Mouse (Mus musculus) layer of hippocampus, postnatal 14 days (tissue): ENCODE data around the gene Csf2ra. TPM values are rescaled to one million over a fixed set of nuclear protein-coding genes. Genes with fewer than 3 reads are reported as not detected.
A peak's percentile ranks its signal among the peaks of the same experiment; 100 is the strongest.
"Not testable (repeated sequence)": the region's sequence is repeated elsewhere in the genome, so short reads cannot be mapped to it uniquely, and the experiment has no call there.

Source experiments
- DNase-seq, 2 experiments: peaks; one replicate each; pipeline ENCODE4 v3.0.0; 2021 to 2022; ENCODE audit warnings: low spot score in 2 of 2, mixed read lengths in 1 of 2
- long read RNA-seq, 2 experiments: library from polyadenylated mRNA; stranded (forward); transcript quantifications; one replicate each; pipeline ENCODE4 v2.0.0; 2021
- total RNA-seq, 2 experiments: library from RNA; stranded (reverse); gene quantifications; 2 replicates each; pipeline ENCODE4 v1.2.3; 2021

The Csf2ra gene
- 10 to 100 TPM; 31.6 to 32.0 TPM for total RNA-seq
- long read RNA-seq, experiment 1, partial matches to known transcripts = 6 of 33 reads
- long read RNA-seq, experiment 1, other reads (novel, unspliced or antisense) = 21 of 33 reads
- long read RNA-seq, experiment 2, partial matches to known transcripts = 8 of 42 reads
- long read RNA-seq, experiment 2, other reads (novel, unspliced or antisense) = 28 of 42 reads

DNA sequence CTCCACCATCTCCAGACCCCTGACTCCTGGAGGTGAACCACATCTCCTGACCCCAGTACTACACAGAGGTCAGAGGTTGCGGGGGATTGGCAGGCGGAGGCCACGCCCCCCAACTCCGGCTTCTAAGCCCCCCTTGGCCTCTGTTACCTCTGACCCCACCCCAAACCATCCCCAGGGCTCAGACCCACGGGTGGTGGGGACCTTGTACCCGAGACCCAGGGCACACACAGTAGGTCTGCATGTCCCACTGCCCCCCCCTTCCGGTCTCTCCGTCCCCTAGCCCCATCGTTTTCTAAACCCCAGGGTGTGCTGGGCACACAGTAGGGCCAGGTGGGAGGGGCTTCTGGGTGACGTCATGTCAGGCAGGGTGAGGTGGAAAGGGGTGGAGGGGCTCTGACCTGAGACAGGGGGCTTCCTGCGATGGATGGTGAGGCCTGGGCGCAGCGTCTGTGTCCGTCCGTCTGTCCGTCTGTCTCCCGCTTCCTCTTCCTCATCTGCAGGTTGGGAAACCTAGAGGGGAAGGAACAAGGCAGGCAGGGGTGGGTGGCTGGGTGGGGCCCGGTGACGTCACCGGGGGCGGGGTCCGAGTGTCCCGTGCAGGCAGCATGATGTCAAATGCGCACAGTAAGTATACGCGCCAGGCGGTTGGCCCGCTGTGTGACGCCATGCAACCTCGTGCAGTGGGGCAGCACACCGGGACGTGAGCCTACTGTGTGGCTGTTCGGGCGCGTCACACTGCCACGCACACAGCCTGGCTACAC lies at the start of gene Csf2ra:
Csf2ra (minus strand) TSS at position 489 of the 761 bp plus-strand sequence.
- DNase-seq = peak; percentile 10 to 20

DNA sequence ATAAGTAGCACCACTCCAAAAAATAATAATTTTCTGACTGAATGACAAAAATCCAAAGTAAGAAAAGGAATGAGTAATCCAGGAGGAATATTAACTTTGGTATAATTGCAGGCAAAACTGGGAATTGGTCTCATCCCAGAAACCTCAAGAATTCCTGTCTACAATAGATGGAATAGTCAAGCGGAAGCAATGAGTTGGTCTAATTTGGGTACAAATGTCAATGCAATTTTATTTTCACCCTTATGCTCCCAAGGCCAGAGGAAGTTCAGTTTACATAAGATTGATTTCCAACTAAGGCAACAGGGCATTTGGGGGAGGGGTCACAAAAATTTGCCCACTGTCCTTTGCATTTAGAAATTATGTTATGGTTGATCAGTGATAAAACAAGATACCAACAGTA lies 47.2 kb upstream of the Csf2ra start:
- no peak for DNase-seq

GRCm38 (mm10) chr19:61269141-61269540 lies 40.9 kb upstream of the Csf2ra start:
- not testable (repeated sequence) for DNase-seq

DNA sequence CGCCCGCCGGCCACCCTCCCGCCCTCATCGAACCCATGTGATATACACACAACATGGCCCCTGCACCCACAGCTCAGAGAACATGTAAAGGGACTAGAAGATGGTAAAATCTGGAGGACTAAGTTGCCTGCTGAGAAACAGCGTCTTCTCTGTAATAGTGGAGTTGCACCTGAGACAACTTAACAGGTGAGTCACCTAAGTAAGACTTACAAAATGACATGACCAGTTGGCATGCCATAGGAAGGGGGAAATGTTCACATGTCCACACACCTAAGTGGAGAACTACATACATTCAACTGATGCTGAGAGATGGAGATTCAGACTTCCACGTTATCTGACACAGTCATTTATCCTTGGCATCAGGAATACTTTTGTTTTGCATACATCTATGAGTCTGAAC lies 38.9 kb upstream of the Csf2ra start:
- no peak for DNase-seq

- DNase-seq = peak; percentile 36 to 49
Observed at GRCm38 (mm10) chr19:61266651-61267050, 38.4 kb upstream of the Csf2ra start.

- peak; percentile 38 to 41 for DNase-seq
Observed at GRCm38 (mm10) chr19:61266246-61266615, 38.0 kb upstream of the Csf2ra start.

DNA sequence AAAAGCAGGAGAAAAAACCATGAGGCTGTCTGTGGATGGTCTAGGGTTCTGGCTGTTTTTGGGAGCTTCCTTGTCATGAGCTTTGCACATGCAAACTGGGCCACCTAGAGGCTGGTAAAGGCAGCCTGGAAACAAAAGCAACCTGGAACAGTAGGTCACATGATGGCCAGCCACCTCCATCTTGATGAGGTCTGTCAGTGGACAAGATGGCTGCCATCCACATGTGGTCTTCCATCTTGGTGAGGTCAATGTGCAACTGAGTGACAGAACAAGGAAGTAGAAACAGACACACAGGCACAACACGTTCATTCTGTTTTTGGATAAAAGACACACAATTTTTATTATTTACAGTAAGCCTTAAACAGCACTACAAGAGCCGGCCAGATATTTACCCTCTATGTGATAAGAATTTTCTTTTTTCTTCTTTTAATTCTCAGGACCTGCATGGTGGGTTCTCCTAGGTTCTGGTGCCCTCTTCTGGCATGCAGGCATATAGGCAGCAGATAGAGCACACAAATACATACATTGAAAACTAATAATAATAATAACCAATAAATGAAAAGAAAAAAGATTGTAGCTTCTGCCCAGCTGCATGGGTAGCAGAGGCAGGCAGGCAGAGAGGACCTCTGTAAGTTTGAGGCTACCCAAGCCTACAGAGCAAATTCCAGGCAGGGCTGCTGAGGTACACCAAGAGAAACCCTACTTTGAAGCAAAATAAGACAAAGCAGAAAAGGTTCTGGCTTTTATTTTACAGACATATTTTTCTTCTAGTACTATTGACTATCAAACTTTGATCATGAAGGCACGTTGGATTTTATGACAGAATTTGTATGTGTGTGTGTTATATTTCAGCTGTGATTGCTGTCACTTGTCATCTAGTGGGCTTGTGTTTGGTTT lies 37.4 kb upstream of the Csf2ra start:
- peak; percentile 39 to 83 for DNase-seq

DNA sequence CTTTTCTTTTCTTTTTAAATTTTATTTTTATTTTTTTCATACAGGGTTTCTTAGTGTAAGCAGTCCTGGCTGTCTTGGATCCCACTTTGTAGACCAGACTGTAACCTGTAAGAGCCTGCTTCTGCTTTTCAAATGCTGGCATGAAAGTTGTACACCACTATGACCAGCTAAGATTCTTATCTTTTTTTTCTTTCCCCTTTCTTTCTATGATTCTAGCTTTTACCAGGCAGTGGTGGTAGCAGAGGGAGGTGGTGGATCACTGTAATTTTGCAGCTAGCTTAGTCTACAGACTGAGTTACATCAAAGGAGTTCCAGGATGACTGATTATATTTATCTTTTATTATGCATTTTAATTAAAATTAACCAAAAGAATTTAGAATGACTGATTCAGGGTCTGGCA lies 36.7 kb upstream of the Csf2ra start:
- no peak for DNase-seq

DNA sequence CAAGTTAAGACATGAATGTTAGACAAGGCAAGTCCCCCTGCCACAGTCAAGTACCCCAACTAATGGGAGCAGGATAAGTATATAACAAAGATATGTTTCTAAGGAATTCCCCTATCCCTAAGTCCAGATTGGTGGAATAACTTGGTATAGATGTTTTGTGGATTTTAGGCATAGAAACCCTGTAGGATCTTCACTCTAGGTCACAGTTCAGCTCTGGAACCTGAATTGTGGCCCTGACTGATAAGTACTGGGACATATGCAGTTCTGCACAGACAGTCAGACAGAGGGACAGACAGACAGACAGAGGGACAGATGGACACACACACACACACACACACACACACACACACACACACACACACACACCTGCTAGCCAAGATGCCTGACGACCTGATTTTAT lies 36.0 kb upstream of the Csf2ra start:
- no peak for DNase-seq

- no peak for DNase-seq
Observed at GRCm38 (mm10) chr19:61261241-61261640, 33.0 kb upstream of the Csf2ra start.

DNA sequence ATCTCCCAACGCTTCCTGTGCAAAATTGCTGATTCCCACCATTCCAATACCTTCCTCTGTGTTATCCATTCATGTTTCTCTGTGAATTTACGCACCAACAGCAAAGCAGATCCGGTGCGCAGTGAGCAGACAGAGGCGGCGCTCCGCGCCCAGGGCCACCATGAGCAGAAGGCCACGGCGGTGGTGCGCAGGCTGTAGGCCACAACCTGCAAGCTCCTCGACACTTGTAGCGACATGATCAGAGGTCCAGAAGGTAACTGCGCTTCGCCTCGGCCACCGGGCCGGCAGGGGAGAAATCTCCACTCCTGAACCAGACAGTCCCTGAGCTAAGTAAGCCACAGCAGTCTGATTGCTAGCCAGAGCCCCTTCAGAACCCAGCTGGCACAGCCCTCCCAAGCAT lies 29.5 kb upstream of the Csf2ra start:
- no peak for DNase-seq

DNA sequence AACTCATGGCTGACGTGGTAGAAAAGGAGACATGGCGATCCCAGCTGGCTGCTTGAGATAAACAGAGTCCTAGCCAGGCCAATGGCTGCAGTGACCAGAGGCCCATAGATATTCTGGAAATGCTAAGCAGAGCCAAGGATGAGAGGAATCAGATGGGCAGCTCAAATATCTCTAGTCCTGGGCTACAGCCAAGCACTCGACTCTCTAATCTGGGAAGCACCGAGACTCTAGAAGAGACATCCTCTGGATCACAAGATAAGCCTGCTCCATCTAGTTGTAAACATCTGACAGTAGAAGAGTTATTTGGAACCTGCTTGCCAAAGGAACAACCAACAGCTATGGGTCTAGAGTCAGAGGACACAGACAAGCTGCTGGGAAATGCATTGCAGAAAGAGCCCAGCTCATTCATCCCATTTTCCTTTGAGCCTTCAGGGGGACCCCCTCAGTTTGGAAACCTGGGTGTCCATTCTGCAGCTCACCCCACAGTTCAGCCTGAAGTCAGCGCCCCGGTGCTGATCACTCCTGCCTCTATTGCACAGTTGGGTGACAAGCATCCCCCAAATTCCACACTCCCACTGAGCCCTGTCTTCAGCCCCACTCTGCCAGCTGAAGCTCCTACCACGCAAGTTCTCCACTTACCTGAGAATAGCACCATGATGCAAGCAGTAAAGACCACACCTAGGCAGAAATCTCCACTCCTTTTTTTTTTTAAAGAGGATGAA lies 28.1 kb upstream of the Csf2ra start:
- DNase-seq = no peak

DNA sequence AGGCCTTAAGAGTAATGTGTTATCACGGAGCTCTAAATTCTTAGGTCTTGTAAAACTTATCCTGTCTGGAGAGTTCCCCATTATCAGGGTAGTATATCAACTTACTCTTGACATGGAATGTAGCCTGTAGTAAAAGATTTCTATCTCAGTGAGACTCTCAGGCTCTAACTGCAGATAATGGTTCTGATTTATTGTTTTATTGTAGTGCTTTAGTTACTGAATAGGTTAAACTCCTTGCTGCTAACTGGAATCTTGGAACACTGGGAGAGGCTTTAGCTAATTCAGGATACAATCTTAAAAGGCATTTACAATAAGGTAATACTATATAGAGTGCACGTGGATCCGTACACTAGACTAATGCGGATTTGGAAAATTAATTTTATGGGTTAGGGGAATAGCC lies 19.1 kb upstream of the Csf2ra start:
- not testable (repeated sequence) for DNase-seq

DNA sequence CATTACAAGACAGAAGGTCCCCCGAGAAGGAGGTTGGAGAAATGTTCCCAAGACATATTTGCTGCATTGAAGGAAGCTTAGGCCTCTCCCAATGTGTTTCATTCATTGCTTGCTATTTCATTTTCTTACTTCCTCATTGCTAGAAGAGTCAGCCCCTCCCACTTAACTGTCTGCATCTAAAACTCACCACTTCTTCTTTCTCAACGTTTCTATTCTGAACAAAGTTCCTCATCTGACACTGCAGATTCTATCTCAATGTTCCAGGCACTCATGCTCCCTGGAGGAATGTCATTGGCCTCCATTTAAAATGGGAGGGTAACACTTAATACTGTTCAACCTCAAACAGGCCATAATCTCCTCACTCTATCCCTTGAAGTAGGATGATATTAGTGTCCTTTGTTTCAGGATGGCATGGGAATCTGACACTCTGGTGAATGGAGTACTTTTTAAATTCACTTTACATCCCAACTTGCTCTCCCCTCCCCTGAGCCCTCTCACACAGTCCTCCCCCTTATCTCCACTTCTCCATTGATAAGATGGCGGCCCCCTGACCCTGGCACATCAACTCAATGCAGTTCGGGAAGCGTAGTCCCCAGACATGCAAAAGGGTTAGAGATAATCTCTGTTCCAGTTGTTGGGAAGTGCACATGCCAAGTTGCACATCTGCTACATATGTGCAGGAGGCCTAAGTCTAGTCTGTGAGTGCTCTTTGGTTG lies 16.6 kb upstream of the Csf2ra start:
- DNase-seq = no peak

- DNase-seq = no peak
Observed at GRCm38 (mm10) chr19:61237967-61238366, 9.7 kb upstream of the Csf2ra start.

- no peak for DNase-seq
Observed at GRCm38 (mm10) chr19:61234532-61234931, 6.3 kb upstream of the Csf2ra start.

GRCm38 (mm10) chr19:61226928-61227854 lies 1.0 kb downstream of the Csf2ra start:
- peak; percentile 86 to 89 for DNase-seq

DNA sequence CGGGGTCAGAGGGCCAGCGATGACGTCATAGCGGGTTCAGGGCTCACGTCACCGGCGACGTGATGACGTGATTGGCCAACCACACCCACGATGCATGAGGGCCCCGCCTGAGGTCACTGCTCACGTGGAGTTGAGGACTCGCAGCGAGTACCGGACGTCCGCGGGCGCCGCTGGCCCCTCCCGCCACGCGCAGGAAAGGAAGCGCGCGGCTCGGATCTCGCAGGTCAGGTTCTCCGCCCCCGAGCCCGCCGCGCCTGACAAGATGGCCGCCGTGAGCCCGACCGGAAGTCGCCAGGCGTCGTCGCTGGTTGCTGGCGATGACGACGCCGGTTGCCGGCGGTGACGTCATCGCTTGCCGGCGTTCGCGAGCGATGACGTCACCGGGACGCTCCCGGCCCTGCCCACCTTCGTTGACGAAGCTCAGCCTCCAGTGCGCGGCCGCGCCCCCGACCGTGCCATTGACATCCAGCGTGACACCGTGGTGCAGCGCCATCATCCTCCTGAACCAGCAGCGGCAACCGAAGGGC lies 1.8 kb downstream of the Csf2ra start:
- peak; percentile 81 to 88 for DNase-seq
